Mouse (Mus musculus): Measurements from ENCODE around the gene Ermp1.

The Ermp1 gene

DNA sequence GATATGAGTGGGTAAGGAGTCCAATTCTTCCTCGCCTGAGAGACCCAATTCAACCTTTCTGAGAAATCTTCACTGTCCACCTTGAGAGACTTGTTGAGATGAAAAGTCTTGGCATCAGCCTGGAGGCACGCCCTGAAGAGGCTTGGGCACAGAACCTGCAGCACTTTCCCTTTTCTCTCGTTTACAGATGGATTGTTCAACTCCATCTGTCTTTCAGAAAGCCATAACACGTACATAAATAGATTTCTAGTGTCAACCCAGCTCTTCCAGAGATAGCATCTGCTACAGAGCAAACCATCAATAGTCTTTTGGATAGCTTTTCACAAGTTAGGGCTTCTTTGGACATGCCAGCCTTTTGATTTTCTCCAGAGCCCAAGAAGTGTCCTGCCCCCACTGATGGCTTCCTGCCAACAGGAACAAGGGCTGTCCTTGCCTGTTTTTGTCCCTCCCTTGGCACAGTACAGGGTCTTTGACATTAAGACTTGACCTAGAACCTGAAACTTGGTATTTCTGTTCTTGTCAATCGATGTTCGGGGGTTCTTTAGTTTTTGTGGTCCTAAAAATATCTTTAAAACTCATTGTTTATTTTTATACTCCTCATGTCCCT is 13.9 kb upstream of the Ermp1 start:
- DNase-seq (ENCODE audit: low read depth, low spot score) = no peak

DNA sequence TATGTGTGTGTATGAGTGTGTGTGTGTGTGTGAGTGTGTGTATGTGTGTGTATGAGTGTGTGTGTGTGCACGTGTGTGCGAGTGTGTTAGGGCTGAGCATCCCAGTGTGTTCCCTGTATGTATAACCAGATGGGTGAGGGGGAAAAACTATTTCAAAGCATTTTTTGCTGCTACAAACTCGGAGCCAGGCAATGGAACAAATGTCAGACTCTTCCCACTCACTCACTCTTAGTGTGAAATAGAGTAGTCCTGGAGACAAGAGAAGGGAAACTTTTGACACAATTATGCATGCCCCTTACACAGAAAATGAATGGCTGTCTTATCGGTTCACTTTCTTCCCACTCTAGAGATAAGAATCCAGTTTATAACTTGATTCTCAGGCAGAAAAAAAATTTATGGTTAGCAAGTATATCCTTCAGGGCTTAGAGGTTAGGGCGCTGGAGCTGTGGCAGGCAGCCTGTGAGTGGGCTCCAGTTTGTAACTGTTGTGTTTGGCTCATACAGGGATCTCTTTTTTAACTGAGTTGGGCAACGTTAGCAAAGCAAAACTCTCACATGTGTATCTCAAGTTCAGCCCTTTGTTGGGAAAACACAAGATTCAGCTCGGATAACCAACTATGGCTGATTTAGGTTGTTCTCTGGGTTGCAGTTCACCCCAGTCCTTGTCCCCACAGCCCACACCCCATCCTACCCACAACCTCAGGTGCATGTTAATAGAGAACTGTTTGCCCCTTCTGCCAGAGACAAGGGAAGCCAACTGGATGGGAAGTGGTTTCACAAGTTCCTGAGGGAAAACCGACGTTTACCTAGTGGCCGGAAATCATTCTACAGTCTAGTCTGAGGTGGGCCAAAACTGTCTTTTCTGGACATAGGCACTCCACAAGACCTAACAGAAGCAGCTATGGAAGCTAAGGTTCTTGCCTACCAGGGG is 12.9 kb upstream of the Ermp1 start:
- DNase-seq (ENCODE audit: low read depth, low spot score) = no peak

DNA sequence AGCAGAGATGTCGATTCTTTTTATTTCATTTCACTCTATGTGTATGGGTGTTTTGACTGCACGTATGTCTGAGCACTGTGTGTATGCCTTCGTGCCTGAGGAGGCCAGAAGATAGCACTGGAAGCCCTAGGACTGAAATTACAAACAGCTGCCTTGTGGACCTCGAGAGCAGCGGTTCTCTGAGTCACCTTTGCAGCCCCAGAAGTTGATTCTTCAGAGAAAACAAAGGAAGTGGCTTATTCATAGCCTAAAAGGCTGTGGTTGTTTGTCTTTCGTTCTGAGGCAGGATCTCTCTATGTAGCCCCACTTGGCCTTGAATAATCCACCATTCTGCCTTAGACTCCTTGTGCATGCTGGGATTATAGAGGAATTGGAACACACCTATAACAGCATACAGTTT is 11.5 kb upstream of the Ermp1 start:
- no peak for DNase-seq (ENCODE audit: low read depth, low spot score)

DNA sequence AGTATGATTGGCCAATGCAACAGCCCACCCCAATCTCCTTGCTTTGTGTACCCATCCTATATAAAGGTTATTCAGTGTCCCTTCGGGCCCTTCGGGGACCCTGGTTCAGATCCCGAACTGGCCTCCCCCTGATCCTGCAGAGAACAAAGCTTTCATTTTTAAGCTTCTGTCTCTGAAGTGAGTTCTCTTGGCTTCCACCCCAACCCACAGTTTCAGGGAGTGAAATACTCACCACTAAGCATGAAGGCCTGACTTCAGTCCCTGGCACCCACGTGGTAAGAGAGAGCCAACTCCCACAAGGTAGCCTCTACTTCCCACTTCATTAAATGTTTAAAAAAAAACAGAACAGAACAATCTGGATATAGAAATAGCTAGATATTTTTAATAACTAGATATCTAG is 10.6 kb upstream of the Ermp1 start:
- DNase-seq (ENCODE audit: low read depth, low spot score) = no peak

DNA sequence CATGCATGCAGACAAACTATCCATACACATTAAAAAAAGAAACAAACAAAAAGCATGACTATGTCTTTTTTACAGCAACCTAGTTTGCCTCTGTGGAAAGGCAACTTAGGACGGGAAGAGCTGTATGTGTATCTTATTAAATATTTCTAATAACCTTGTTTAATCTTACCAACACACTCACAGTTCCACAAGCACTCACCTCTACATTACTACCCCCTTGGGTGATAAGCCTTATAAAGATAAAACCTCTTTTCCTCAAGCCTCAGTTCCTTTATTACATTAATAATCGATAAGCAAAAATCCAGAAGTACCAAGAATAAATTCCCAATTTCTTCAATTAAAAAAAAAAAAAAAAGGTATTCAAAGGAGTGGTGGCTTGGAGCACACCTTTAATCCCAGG is 9.3 kb upstream of the Ermp1 start:
- DNase-seq (ENCODE audit: low read depth, low spot score) = no peak

DNA sequence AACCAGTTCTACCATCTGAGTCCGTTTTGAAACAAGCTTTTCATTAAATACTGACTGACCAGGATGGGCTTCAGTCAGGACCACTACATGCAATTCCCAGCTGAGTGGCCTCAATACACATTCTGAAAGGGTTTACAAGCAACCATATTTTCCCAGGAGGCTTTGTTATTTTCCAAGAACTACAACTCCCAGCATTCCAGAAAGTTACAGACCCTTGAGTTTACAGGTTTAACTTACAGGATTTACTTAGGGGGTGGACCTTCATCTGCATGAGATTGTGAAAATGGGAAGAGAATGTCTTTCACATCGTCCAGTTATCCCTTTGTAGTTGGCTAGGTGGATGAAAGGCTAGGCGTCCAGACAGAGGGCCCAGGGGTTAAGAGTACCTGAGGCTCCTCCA is 8.8 kb upstream of the Ermp1 start:
- DNase-seq (ENCODE audit: low read depth, low spot score) = no peak

DNA sequence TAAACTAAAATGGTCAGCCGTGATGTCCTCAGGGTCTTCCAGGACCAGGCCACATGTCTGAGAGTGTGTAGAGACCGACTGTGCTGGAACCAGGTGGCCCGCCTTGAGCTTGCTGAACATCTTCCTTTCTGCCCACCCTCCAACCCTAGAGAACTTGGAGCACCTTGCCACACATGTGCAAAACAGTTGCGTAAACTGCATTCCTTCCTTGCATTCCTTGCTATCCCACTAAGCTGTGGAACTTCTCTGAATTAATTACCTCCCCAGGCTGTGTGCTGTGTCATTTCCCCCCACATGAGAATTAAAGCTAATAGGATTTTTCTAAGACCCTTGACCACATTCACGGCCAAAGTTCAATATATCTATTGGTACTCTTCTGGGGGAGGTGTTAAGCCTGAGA is 8.4 kb upstream of the Ermp1 start:
- DNase-seq (ENCODE audit: low read depth, low spot score) = no peak

DNA sequence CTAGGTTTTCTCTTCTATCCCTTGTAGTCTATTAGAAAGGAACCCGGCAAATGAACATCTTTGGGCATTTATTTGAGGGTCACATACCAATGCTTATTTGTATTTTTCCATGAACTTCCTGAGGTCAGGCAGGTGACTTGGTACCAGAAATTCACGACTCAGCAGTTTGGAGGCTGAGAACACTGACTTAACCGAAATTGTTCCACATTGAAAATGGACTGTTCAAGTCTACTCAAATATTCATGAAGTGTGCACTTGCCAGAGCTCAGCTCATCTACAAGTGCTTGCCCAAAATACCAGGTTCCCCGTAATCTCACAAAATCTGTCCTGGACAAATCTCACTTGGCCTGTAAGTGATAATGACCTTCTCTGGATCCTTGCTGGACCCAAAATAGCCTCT is 7.8 kb upstream of the Ermp1 start:
- no peak for DNase-seq (ENCODE audit: low read depth, low spot score)

DNA sequence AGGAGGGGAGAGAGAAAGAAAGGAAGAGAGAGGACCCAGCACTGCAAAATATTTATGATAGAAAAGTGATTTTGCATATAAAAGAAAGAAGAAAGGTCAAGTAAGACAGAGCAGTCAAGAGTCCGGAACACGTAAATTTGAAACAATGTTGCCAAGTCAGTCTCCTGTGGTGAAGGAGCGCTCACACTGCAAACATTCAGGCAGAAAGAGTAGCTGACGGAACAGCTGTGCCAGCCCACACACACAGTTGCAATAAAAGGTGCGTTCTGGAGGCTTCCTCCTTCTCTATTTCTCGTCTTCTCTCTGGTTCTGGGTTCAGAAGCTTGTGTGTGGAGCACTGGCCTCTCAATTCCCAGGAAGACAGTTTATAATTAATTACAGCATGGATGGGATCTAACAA is 6.9 kb upstream of the Ermp1 start:
- DNase-seq (ENCODE audit: low read depth, low spot score) = no peak

DNA sequence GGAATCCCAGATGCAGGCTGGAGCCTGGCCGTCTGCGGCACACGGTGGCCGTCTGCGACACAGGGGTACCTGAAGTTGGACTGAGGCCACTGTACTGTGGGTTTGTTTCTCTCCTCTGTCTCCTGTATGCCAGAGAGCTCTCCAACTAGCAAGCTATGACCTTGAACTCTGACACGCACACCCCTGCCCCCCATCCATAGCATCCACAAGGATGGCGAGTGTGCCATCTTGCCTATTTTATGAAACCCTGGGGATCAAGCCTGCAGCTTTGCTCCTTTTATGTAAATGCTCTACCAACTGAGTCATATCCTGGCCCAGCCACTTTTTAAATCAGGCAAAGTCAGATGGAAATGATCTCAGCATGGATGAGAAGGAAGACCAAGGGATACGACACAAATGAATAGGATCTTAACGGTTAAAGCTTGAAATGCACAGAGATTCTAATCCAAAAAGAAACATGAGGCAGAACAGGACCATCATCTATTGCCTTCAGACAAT is 5.6 kb upstream of the Ermp1 start:
- no peak for DNase-seq (ENCODE audit: low read depth, low spot score)

DNA sequence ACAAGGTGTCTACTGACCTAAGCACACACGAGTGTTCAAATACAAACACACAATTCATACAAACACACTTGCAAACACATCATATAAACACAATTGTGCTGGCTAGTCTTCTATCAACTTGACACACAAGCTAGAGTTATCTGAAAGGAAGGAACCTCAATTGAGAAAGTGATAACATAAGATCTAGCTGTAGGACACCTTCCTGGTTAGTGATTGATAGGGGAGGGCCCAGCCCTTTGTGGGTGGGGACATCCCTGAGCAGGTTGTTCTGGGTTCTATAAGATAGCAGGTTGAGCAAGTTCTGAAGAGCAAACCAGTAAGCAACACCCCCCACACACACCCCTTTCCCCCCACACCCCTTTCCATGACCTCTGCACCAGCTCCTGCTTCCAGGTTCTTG is 1.5 kb upstream of the Ermp1 start:
- no peak for DNase-seq (ENCODE audit: low read depth, low spot score)

DNA sequence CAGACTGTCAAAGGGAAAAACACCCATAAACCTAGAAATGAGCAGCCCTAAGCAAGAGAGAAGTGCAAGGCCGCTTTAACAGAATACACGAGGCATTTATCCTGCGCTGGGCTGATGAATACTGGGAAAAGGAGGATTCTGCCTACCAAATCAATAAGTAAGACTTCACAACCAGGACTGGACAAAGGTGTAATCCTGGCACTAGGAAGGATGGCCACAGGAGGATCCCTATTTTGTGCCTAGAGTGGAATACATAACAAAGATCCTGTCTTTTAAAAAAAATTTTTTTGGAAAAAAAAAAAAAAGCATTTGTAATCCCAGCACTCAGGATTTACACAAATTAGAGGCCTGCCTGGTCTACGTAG is 317 bp upstream of the Ermp1 start:
- DNase-seq (ENCODE audit: low read depth, low spot score) = no peak

DNA sequence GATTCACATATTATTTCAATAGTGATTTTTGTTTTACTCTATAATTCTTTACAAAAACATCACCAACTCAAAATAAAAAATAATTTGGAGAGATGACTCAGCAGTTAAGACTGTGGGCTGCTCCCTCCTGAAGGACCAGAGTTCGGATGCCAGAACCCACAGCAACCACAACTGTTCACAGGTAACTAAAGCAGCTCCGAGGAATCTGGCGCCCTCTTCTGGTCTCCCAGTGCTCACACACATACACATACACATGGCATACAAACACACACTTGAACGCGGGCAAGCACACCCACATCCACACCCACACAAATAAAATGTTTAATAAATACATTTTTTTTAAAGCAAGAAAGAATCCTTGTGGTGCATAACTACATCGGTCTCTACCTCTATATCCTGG is 3.5 kb downstream of the Ermp1 start:
- no peak for DNase-seq (ENCODE audit: low read depth, low spot score)

DNA sequence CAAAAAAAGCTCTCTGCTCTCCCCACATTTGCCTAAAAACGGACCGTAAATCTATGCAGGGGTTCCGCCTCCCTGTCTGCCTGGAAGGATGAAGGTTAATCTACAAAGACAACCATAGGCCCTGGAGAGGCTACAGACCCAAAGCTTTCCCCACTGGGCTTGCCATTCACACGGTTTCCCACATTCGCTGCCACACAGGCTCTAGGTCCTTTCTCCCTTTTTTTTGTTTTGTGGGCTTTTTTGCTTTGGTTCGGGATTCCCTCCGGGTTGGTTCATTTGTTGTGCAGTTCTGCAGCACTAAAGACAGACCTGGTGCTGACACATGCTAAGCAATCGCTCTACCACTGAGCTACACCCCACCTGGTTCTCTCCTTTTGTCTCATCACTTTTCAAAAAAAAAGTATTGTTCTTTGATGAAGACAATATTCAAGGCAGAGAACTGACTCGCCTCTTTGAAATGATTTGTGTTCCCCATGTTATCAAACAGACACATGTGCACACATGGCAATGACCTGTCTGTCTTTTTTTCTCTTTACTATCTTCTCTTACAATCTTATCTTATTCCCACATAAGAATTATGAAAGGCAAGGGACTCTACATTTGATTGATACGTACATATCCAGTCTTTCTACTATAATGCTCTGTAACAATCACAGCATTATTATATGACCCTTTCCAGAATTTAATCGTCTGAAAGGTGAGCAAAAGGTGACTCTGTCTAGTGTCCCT is 4.9 kb downstream of the Ermp1 start:
- DNase-seq (ENCODE audit: low read depth, low spot score) = no peak

DNA sequence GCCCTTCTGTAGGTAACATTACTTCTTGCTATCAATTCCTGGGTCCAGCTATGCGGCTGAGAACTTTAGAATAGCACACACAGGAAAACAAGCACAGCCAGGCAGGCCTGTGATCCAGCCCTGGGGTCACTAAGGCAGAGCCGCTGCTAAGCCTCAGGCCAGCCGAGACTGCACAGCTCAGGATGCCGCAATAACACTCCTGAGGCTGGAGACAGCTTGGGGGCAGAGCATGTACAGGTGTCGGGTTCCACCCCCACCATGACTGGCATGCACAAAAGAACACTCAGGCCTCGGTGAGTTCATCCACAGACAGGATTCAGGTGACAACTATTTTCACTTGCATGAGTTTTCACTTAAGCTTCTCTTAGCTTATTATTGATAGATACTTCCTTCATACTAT is 6.0 kb downstream of the Ermp1 start:
- no peak for DNase-seq (ENCODE audit: low read depth, low spot score)

DNA sequence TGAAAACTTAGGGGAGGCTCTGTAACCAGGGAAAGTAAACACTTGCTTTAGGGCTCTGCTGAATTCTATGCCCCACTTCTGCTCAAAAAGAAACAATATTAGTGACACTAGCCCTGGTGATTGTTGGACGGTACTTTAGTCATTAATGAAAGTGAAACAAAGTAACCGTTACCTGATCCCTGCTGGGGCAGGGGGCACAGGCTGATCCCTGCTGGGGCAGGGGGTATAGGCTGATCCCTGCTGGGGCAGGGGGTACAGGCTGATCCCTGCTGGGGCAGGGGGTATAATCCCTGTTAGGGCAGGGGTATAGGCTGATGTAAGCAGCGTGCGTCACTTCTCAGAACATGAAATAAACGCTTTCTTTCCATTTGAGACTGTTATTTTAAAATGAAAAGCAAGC is 6.7 kb downstream of the Ermp1 start:
- no peak for DNase-seq (ENCODE audit: low read depth, low spot score)

DNA sequence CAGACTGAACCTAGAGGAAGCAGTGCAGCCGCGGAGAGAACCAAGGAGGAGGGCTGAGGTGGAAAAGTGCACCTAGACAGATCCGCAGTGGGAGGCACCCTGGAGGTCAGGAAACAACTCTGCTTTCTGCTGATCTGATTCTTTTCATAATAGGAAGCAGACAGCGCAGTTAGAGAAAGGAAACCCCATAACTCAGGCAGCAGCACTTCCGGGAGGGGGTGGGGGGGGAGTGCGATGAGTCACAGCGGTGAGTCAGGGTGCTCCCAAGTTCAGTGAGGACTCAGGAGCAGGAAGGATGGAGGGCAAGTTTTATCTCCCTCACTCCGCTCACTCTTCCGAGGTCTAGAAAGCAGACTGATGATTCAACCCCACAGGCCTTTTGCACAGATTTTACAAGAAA is 7.2 kb downstream of the Ermp1 start:
- DNase-seq (ENCODE audit: low read depth, low spot score) = peak; percentile 23

DNA sequence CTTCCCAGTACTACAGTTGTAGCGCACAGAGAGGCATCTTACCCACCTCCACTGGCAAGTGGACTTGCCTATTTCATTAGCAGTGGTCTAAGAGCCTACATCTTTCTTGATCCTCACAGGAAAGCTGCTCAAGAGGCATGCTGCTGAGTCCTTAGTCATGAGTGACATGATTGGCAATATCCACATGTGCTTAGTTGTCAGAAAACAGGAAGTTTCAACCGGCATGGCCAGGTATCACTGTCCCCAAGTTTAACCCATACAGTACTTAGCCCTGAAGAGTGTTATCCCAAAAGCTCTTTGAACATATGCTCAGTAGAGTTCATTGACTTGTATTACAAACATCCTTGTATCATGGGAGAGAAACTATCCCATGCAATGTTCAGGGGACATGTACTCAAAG is 36.1 kb downstream of the Ermp1 start:
- no peak for DNase-seq (ENCODE audit: low read depth, low spot score)

DNA sequence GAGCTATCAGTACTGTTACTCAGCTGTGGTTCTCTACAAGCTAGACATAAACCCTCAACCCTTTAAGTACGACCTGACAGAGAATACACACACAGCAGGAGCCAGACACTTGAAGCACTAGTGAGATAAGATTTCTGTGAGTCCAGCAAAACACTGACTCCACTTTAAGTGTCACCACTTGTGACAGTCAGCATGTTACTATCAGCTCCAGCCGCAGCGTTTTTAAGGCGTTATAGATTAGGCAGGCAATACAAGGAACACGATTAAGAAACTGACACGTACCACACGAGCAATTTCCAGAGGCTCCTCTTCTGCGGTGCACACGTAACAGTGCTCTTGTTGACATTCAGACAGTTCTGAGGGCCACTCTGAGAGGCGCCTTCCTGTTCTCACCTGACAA is 37.3 kb downstream of the Ermp1 start:
- DNase-seq (ENCODE audit: low read depth, low spot score) = no peak

DNA sequence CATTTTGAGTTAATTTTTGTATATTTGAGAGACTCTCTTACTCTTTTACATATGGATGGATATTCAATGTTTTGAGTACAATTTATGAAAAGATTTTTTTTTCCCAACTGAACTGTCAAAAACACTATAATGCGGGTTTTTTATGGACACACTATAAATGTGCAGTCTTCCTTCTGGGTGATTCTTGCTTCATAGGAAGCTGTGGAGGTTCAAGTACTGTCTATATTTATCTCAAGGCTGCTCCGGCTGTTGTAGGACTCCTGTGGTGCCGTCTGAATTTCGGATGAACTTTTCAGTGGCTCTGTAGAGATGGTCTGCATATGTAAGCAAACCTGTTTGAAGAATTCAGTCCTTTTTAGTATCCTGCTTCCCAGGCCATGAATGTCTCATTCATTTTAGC is 40.0 kb downstream of the Ermp1 start:
- no peak for DNase-seq (ENCODE audit: low read depth, low spot score)

DNA sequence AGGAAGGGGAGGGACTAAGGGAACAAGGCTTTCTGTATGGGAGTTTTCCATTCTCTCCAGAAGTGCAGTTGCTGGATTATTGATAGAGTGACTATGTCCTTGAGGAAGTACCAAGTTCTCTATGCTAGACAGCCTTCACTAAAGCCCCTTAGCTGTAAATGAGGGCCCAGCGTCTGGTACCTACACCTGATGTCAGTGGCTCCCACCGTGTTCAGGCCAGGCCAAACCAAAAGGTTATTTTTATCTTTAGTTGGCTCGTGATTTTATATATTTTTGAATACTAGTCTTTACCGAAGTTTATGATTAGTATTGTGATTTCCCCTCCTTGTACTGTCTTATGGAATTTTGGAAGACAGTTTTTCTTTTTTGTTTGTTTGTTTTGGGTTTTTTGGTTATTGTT is 40.7 kb downstream of the Ermp1 start:
- no peak for DNase-seq (ENCODE audit: low read depth, low spot score)

DNA sequence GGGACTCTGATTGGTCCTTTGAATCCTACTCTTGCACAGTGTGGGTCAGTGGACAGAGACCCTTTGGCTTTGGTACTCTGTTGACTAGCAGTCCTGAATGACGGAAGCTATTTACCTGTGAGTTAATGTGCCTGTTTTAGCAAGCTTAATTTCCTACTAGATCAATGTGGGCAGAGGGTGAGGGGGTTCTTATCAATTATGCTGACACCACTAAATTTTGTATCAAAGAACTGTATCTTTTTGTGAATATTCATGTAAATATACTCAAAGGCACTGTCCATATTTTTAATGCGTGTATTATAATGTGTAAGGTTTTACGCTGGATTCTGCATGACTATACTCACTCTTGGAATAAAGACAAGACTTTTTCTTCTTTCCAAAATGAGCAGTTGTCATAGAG is 43.6 kb downstream of the Ermp1 start:
- no peak for DNase-seq (ENCODE audit: low read depth, low spot score)

Data from embryo, embryonic 11.5 days (tissue).